Mouse (Mus musculus) embryonic fibroblast, embryonic 13.5 days (primary cell): ENCODE measurements around the gene Gcgr.

Source experiments
- CTCF ChIP-seq: IDR thresholded peaks from 2 replicates; pipeline ENCODE4 v1.5.1; 2011; ENCODE audit warnings: mild to moderate bottlenecking, control low read depth, low read length, moderate library complexity, borderline replicate concordance; ENCODE audit not compliant: insufficient read depth
- POLR2A ChIP-seq: IDR thresholded peaks from 2 replicates; pipeline ENCODE4 v1.6.1; 2011; ENCODE audit warnings: low read depth, mild to moderate bottlenecking, control low read depth, low read length, moderate library complexity

- TF ChIP-seq POLR2A: no peak
- peak; percentile 54; the same call in 1 of the 2 replicates for TF ChIP-seq CTCF
Measured at GRCm38 (mm10) chr11:120565114-120565513, 34.6 kb downstream of the Gcgr start.
